Mouse (Mus musculus) cerebellum, adult 9-10 months (tissue): ENCODE measurements around the gene Fam168a.

Source experiments
- DNase-seq: peaks from one replicate; pipeline ENCODE4 v3.0.0; 2022

The Fam168a gene

GRCm38 (mm10) chr7:100871355-100871754, 164.9 kb downstream of the Fam168a start:
- DNase-seq = no peak

GRCm38 (mm10) chr7:100871892-100872291, 165.5 kb downstream of the Fam168a start:
- DNase-seq = no peak

- no peak for DNase-seq
Measured at GRCm38 (mm10) chr7:100873197-100873596, 166.8 kb downstream of the Fam168a start.

- DNase-seq = no peak
Measured at GRCm38 (mm10) chr7:100875822-100876221, 169.4 kb downstream of the Fam168a start.

GRCm38 (mm10) chr7:100876293-100876692, 169.9 kb downstream of the Fam168a start:
- DNase-seq = no peak

GRCm38 (mm10) chr7:100876771-100877170, 170.3 kb downstream of the Fam168a start:
- no peak for DNase-seq

- DNase-seq = peak; percentile 43
Measured at GRCm38 (mm10) chr7:100879595-100879994, 173.2 kb downstream of the Fam168a start.

- no peak for DNase-seq
Measured at GRCm38 (mm10) chr7:100881531-100881930, 175.1 kb downstream of the Fam168a start.

- no peak for DNase-seq
Measured at GRCm38 (mm10) chr7:100881950-100882349, 175.5 kb downstream of the Fam168a start.

GRCm38 (mm10) chr7:100884460-100884859, 178.0 kb downstream of the Fam168a start:
- no peak for DNase-seq

- DNase-seq = peak; percentile 72
Measured at GRCm38 (mm10) chr7:100886535-100886934, 180.1 kb downstream of the Fam168a start.
